Comparison of ENCODE assay signal across 21 mouse cellular contexts in genomic region chr1:133215753-133216152, GRCm38 (mm10). TPM values are rescaled to one million over a fixed set of nuclear protein-coding genes. Genes with fewer than 3 reads are reported as not detected.
DNase-seq lines count a peak whose midpoint lies in the region; ATAC-seq and TF ChIP-seq lines count a peak whose summit lies in the region.
"Had no signal": no experiment of that assay in that cellular context is flagged by ENCODE, and none has a peak within 500 bp of the region (broad histone marks: within the 10 kb centered on the region; RNA-seq: fewer than 3 reads in every experiment).

No protein-coding gene starts in this region.

- H3K4me1 ChIP-seq in forebrain, embryonic 10.5 days, result peaks cover 80% of the 10 kb centered on the region
- peaks cover 54% of the 10 kb centered on the region for H3K4me1 ChIP-seq in forebrain, embryonic 12.5 days
- peaks cover 90% of the 10 kb centered on the region for H3K4me1 ChIP-seq in midbrain, embryonic 10.5 days
- no peaks in the 10 kb centered on the region for H3K4me1 ChIP-seq in midbrain, postnatal 0 days (ENCODE audit: insufficient read depth, low read length)
- peaks cover 39% of the 10 kb centered on the region for H3K4me1 ChIP-seq in midbrain, embryonic 14.5 days (ENCODE audit: control insufficient read depth, insufficient read depth, low read length)
- H3K4me1 ChIP-seq: liver, embryonic 15.5 days had no signal

- H3K9ac ChIP-seq in forebrain, embryonic 12.5 days, result no peak overlapping the region
- no peak overlapping the region for H3K9ac ChIP-seq in midbrain, postnatal 0 days (replicated peaks; ENCODE audit: low read length, poor library complexity, severe bottlenecking)
- 0 out of 2 replicates have a peak overlapping the region, but pooled peaks have one; percentile 4 for H3K9ac ChIP-seq in midbrain, embryonic 14.5 days (replicated peaks; ENCODE audit: low read length)
- H3K9ac ChIP-seq: intestine, embryonic 15.5 days; kidney, embryonic 15.5 days; liver, embryonic 15.5 days had no signal

- H3K27me3 ChIP-seq in forebrain, embryonic 10.5 days (ENCODE audit: poor library complexity, severe bottlenecking), result peaks cover 24% of the 10 kb centered on the region
- H3K27me3 ChIP-seq in forebrain, embryonic 12.5 days, result peaks cover 19% of the 10 kb centered on the region
- H3K27me3 ChIP-seq in midbrain, embryonic 10.5 days (ENCODE audit: low read depth, poor library complexity, severe bottlenecking), result no peaks in the 10 kb centered on the region
- no peaks in the 10 kb centered on the region for H3K27me3 ChIP-seq in midbrain, postnatal 0 days (ENCODE audit: insufficient read depth, low read length)
- no peaks in the 10 kb centered on the region for H3K27me3 ChIP-seq in midbrain, embryonic 14.5 days (ENCODE audit: control insufficient read depth, insufficient read depth, low read length)
- H3K27me3 ChIP-seq: intestine, embryonic 15.5 days had no signal

- 73% methylated on average over 10 of the region's 10 CpGs for WGBS in forebrain, embryonic 10.5 days
- WGBS in forebrain, embryonic 12.5 days, result 76% methylated on average over 10 of the region's 10 CpGs
- 84% methylated on average over 10 of the region's 10 CpGs for WGBS in midbrain, embryonic 10.5 days
- WGBS in midbrain, postnatal 0 days, result 78% methylated on average over 10 of the region's 10 CpGs
- WGBS in midbrain, embryonic 14.5 days, result 75% methylated on average over 10 of the region's 10 CpGs

- ATAC-seq in forebrain, embryonic 12.5 days (ENCODE audit: low FRiP score), result no peak
- ATAC-seq in midbrain, postnatal 0 days (ENCODE audit: low FRiP score), result no peak
- no peak for ATAC-seq in midbrain, embryonic 14.5 days (ENCODE audit: low FRiP score, low TSS enrichment)
- ATAC-seq: intestine, embryonic 15.5 days; lung, postnatal 0 days had no signal

- H3K9me3 ChIP-seq in forebrain, embryonic 10.5 days, result no peaks in the 10 kb centered on the region
- no peaks in the 10 kb centered on the region for H3K9me3 ChIP-seq in forebrain, embryonic 12.5 days
- H3K9me3 ChIP-seq in midbrain, embryonic 10.5 days (replicated peaks), result no peaks in the 10 kb centered on the region
- no peaks in the 10 kb centered on the region for H3K9me3 ChIP-seq in midbrain, postnatal 0 days (ENCODE audit: low read length)
- H3K9me3 ChIP-seq in midbrain, embryonic 14.5 days (ENCODE audit: control insufficient read depth, low read length), result no peaks in the 10 kb centered on the region
- H3K9me3 ChIP-seq: intestine, embryonic 15.5 days; kidney, embryonic 15.5 days; liver, embryonic 15.5 days had no signal

- H3K4me2 ChIP-seq in forebrain, embryonic 12.5 days, result no peak overlapping the region
- no peak overlapping the region for H3K4me2 ChIP-seq in midbrain, postnatal 0 days (ENCODE audit: low read depth, low read length, poor library complexity, severe bottlenecking)
- no peak overlapping the region for H3K4me2 ChIP-seq in midbrain, embryonic 14.5 days (ENCODE audit: low read length)
- H3K4me2 ChIP-seq: intestine, embryonic 15.5 days; kidney, embryonic 15.5 days; liver, embryonic 15.5 days had no signal

- H3K27ac ChIP-seq in forebrain, embryonic 10.5 days, result peak overlapping the region; percentile 72
- H3K27ac ChIP-seq in forebrain, embryonic 12.5 days, result no peak overlapping the region
- peak overlapping the region; percentile 78 for H3K27ac ChIP-seq in midbrain, embryonic 10.5 days (replicated peaks)
- H3K27ac ChIP-seq in midbrain, postnatal 0 days (ENCODE audit: low read depth, low read length), result no peak overlapping the region
- H3K27ac ChIP-seq in midbrain, embryonic 14.5 days (replicated peaks; ENCODE audit: low read depth, low read length), result peak overlapping the region; percentile 67
- H3K27ac ChIP-seq: intestine, embryonic 15.5 days; kidney, embryonic 15.5 days; left cerebral cortex, adult 2 months; liver, embryonic 15.5 days had no signal

- H3K36me3 ChIP-seq in forebrain, embryonic 10.5 days (replicated peaks), result peaks cover 1% of the 10 kb centered on the region; the same call in 1 of the 2 replicates
- H3K36me3 ChIP-seq in forebrain, embryonic 12.5 days (replicated peaks), result no peaks in the 10 kb centered on the region
- H3K36me3 ChIP-seq in midbrain, embryonic 10.5 days, result peaks cover 9% of the 10 kb centered on the region; the same call in 1 of the 2 replicates
- no peaks in the 10 kb centered on the region for H3K36me3 ChIP-seq in midbrain, postnatal 0 days (ENCODE audit: insufficient read depth, low read length)
- no peaks in the 10 kb centered on the region for H3K36me3 ChIP-seq in midbrain, embryonic 14.5 days (ENCODE audit: control insufficient read depth, insufficient read depth, low read length)
- H3K36me3 ChIP-seq: intestine, embryonic 15.5 days; kidney, embryonic 15.5 days; liver, embryonic 15.5 days had no signal

- DNase-seq in forebrain, embryonic 10.5 days (ENCODE audit: extremely low spot score, low spot score), result no peak
- DNase-seq in midbrain, embryonic 10.5 days (ENCODE audit: low spot score), result no peak
- DNase-seq in midbrain, postnatal 0 days (ENCODE audit: low spot score), result no peak
- no peak for DNase-seq in midbrain, embryonic 14.5 days
- DNase-seq in ovary, postnatal 36 days (ENCODE audit: low spot score), result no peak
- no peak for DNase-seq in urinary bladder, adult 2 months (ENCODE audit: low spot score)
- DNase-seq in adrenal gland, postnatal 10 days, result no peak
- DNase-seq: adrenal gland, adult 2 months; cerebellum, adult 11 months; cerebellum, postnatal 36 days; gastrocnemius, postnatal 25 days; right cerebral cortex, postnatal 14 days; thymus, postnatal 25 days had no signal

- H3K4me3 ChIP-seq in forebrain, embryonic 10.5 days, result no peak overlapping the region
- no peak overlapping the region for H3K4me3 ChIP-seq in forebrain, embryonic 12.5 days (replicated peaks)
- H3K4me3 ChIP-seq in midbrain, embryonic 10.5 days, result no peak overlapping the region
- no peak overlapping the region for H3K4me3 ChIP-seq in midbrain, postnatal 0 days (ENCODE audit: low read depth, low read length)
- no peak overlapping the region for H3K4me3 ChIP-seq in midbrain, embryonic 14.5 days (replicated peaks; ENCODE audit: low read depth, low read length)
- H3K4me3 ChIP-seq: erythroblast, embryonic 14.5 days; intestine, embryonic 15.5 days; kidney, embryonic 15.5 days; left cerebral cortex, adult 2 months; liver, embryonic 15.5 days; myocyte had no signal

- no peak for TF ChIP-seq CTCF in midbrain, postnatal 0 days (IDR thresholded peaks at IDR 0.05)

RNA-seq across cellular contexts. Expression of gene Plekha6, which starts 51.7 kb away (rescaled TPM):
- polyA plus RNA-seq in forebrain, embryonic 10.5 days (2016; fragmentation: Nextera tagmentation; extraction: Ambion mirVana), result 9.0 and 9.9 TPM in 2 replicates
- 20.3 and 20.6 TPM in 2 replicates for polyA plus RNA-seq in forebrain, embryonic 12.5 days (2016; fragmentation: Nextera tagmentation; extraction: Ambion mirVana)
- 12.5 and 15.7 TPM in 2 replicates for polyA plus RNA-seq in midbrain, embryonic 10.5 days (2016; fragmentation: Nextera tagmentation; extraction: Ambion mirVana)
- total RNA-seq in midbrain, postnatal 0 days (2014; rRNA removed), result 49.3 and 52.2 TPM in 2 replicates
- 9.4 and 11.9 TPM in 2 replicates for polyA plus RNA-seq in midbrain, postnatal 0 days (2015; fragmentation: Nextera tagmentation; extraction: Ambion mirVana)
- polyA plus RNA-seq in midbrain, embryonic 14.5 days (2014; fragmentation: Nextera tagmentation; extraction: Ambion mirVana), result 18.4 and 25.4 TPM in 2 replicates
- 81.1 and 94.9 TPM in 2 replicates for polyA plus RNA-seq in urinary bladder, adult 2 months (2012; rRNA removed)
- total RNA-seq in adrenal gland, postnatal 10 days (2021), result 10 to 100 TPM; 16.9 to 21.7 TPM

Comparison
In these comparisons a context has a peak if more than half of its experiments do, and no peak if none do; other contexts are left out.
1. H3K27ac ChIP-seq: peak in forebrain, embryonic 10.5 days (single experiment), midbrain, embryonic 10.5 days (single experiment) and midbrain, embryonic 14.5 days (single experiment); none in forebrain, embryonic 12.5 days (single experiment) and midbrain, postnatal 0 days (single experiment).